Mouse (Mus musculus) cerebellum, postnatal 4 days (tissue): ENCODE results near the gene Kcnh6.
A peak's percentile ranks its signal among the peaks of the same experiment; 100 is the strongest.

ENCODE experiments used
- DNase-seq, 2 experiments: peaks; one replicate each; pipeline ENCODE4 v3.0.0; 2022; ENCODE audit warnings: low spot score in 2 of 2, mixed read lengths in 1 of 2

Gene Kcnh6

DNA sequence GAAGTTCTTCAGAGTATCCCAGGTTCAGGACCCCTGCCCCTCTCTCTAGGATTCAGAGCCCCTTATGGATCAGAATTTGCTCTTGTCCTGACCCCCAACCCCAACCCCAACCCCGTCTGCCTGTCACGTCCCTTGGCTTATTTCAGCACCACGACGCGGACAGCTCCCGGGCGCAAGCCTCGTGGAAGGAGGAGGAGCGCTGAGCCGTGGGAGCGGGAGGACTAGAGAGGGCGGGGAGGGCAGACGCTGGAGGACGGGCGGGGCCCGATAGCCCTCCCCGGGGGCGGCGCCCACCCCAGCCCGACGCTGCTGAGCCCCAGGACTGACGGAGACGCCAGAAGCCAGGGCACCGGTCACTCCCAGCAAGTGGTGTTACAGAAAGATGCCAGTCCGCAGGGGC is at the start of gene Kcnh6:
Gene Kcnh6, plus strand, starts transcription at position 304 of the 400 bp plus-strand sequence.
- no peak for DNase-seq

GRCm38 (mm10) chr11:105958566-105958965 is 49.4 kb upstream of the Kcnh6 start:
- DNase-seq, result no peak

GRCm38 (mm10) chr11:105959355-105959754 is 48.6 kb upstream of the Kcnh6 start:
- peak in 1 of 2 experiments; percentile 58 for DNase-seq

DNA sequence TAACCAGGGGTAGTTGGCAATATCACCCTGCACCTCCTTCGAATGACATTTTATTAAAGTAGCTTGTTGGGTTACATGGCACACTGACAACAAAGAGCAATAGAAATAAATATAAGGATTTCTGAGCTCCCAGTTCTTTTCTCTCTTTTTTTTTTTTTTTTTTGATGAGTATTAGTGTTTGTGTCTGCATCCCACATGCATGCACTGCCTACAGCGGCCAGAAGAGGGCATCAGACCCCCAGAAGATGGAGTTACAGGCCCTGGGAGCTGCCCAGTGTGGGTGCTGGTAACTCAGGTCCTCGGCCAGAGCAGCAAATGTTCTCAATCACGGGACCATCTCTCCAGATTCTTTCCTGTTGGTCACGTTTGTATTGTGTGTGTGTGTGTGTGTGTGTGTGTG is 43.2 kb upstream of the Kcnh6 start:
- no peak for DNase-seq

- DNase-seq, result no peak
Measured at GRCm38 (mm10) chr11:105966288-105966687, 41.6 kb upstream of the Kcnh6 start.

- peak in 1 of 2 experiments; percentile 32 for DNase-seq
Measured at GRCm38 (mm10) chr11:105967741-105968574, 40.0 kb upstream of the Kcnh6 start, which contains the start of gene Ace. Ace (plus strand) TSS chr11:105967945.

DNA sequence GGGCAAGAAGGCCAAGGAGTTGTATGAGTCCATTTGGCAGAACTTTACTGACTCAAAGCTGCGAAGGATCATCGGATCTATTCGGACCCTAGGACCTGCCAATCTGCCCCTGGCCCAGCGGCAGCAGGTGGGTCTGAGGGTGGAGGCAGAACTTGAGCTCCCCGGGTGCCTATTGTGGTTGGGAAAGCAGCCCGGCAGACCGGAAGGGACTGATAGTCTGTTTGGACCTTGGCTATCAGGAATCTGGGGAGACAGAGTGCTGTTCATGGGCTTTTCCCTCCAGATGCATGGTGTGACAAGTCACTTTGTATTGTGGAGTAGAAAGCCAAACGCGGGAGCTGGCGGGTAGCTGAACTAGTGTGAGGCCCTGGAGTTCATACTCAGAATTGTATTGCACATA is 39.0 kb upstream of the Kcnh6 start:
- DNase-seq, result no peak

DNA sequence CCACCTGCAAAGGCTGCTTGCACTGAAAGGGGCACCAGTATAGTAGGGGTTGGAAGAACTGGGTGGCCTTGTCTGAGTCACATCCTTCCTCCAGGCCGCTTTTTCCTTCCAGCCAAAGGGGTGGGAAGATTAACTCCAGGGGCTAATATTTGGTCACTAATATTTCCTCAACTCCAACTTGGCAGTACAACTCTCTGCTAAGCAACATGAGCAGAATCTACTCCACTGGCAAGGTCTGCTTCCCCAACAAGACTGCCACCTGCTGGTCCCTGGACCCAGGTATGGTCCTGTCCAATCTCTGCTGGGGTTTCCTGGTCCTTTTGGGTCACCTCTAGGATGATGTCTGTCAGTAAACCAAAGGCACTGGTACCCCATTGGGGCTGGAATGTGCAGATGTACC is 38.4 kb upstream of the Kcnh6 start:
- DNase-seq, result no peak

- no peak for DNase-seq
Measured at GRCm38 (mm10) chr11:105974593-105974992, 33.3 kb upstream of the Kcnh6 start.

- DNase-seq, result no peak
Measured at GRCm38 (mm10) chr11:105975050-105975449, 32.9 kb upstream of the Kcnh6 start.

DNA sequence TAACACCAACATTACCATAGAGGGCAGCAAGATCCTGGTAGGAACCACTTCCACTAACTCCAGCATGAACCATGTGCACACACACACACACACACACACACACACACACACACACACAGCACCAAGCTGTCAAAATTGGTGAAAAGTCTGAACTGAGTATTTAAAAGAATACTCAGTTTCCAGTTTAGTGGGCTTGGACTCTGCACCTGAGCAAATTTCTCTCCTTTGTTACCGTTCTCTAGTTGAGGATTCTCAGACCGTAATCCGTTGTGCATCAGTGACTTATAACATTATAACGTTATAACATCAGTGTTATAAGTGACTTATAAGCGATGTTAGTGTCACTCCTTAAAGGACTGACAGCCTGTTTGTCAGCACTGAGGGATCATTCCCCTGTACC is 32.3 kb upstream of the Kcnh6 start:
- no peak for DNase-seq

DNA sequence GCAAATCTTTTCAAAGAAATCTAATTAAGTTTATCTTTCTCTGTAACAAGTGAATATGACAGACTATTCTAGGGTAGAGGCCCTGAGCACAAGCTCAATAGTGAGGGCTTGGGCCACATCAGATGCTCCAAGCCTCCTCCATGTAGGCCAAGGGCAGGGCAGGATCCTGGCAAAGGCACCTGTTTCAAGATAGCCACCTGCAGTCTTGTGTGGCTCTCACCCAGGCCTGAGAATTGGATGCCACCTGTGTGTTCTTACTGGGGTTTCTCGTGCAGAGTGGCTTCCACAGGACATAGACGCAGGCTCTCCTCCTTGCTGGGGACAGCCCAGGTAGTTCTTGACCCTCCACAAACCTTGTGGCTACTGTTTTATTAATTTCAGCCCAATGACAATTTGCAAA is 29.7 kb upstream of the Kcnh6 start:
- no peak for DNase-seq

DNA sequence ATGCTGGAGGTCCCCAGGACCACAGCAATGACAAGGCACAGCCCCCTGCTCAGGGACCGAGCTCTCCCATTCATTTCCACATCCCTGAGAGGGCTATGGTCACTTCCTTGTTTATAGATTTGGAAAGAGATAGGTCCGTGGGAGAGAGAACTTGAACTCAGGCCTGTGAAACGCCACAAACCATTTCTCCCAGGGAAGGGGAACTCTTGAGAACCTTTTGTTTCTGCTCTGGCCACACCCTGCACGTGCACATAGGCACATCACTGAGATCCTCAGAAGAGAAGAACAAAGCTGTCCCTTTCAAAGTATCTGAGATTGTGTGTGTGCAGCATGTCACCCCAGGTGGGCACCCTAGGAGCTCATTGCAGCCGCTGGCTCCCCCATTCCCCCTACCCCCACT is 29.3 kb upstream of the Kcnh6 start:
- DNase-seq, result no peak

GRCm38 (mm10) chr11:105984452-105984851 is 23.5 kb upstream of the Kcnh6 start:
- no peak for DNase-seq

- no peak for DNase-seq
Measured at GRCm38 (mm10) chr11:105987446-105987845, 20.5 kb upstream of the Kcnh6 start.

- no peak for DNase-seq
Measured at GRCm38 (mm10) chr11:105989446-105989845, 18.5 kb upstream of the Kcnh6 start.

GRCm38 (mm10) chr11:105990231-105990630 is 17.7 kb upstream of the Kcnh6 start:
- no peak for DNase-seq

GRCm38 (mm10) chr11:105994375-105994774 is 13.5 kb upstream of the Kcnh6 start, which contains the start of gene Ace3:
Ace3 (plus strand) TSS chr11:105994675.
- DNase-seq, result no peak

DNA sequence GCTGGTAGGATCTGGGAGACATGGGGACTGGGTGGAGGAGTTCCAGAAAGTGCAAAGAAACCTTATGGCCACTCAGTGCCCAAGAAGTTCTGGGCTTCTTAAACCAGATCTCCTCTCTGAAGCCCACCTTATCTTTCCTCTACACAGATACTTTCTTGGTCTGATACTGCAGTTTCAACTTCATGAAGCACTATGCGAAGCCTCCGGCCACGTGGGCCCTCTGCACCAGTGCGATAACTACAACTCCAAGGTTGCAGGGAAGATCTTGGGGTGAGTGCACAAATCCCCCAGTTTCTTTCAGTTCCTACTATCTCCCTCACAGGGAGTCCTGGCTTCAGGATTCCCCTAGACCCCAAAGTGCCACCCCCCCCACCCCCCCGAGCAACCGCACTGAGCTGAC is 7.9 kb upstream of the Kcnh6 start:
- no peak for DNase-seq

- DNase-seq, result no peak
Measured at GRCm38 (mm10) chr11:106001718-106002117, 6.2 kb upstream of the Kcnh6 start.

DNA sequence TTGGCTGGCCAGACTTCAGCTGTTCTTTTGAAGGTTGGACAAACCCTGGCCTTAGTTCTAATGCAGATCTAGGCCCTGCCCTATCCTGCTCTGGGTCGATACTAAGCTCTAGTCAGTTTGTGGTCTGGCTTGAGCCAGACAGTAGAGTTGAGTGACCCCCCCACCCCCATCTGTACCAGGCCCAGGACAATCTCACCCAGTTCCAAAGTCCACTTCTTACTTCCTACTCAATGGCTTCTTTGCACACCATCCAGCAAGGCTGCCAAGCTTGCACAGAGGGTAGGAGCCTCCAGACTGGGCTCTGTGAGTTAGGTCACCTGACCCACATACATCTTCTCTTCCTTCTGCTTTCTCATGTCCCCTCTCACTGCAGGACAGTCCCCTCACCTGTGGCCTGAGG is 3.3 kb upstream of the Kcnh6 start:
- no peak for DNase-seq

DNA sequence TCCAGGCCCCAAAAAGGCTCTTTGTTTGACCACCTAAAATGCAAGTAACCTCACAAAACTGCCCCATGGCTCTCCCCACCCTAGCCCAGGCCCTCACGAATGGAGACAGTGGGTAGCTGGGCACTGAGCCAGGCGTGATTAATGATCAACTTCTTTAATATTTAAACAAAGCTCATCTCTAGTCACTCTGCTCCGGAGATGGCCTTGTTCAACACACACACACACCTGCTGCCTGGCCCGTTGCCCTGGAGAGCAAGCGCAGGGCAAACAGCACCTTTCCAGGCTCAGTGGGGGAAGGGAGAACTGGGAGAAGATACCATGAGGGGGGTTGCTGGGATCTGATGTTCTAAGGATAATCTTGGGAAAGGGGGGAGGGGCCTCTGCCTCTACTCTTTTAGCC is 2.0 kb upstream of the Kcnh6 start:
- DNase-seq, result no peak

DNA sequence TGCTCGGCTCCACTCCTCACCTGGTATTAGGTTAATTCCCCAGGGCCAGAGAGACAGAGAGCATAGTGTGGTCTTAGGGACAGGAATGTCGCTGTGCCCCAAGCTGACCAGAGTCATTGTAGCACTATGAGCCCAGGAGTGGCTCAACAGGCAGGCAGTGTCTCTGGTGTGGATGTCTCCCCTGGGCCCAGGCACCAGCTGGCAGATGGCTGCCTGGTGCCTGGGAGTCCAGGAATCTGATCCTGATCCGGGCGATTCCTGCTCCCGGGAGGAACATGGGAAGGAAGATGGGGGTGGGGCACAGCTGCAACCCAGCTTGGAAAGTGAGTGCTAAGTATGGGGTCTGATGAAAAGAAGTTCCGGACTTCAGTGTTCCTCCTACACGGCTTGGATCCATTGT is 4.8 kb downstream of the Kcnh6 start:
- no peak for DNase-seq
